Comparison of ENCODE assay signal across 9 mouse cellular contexts in genomic region chr5:139557531-139558467, GRCm38 (mm10). TPM values are rescaled to one million over a fixed set of nuclear protein-coding genes. Genes with fewer than 3 reads are reported as not detected.
DNase-seq lines count a peak whose midpoint lies in the region; ATAC-seq and TF ChIP-seq lines count a peak whose summit lies in the region.
"Had no signal": no experiment of that assay in that cellular context is flagged by ENCODE, and none has a peak within 500 bp of the region (broad histone marks: within the 10 kb centered on the region; RNA-seq: fewer than 3 reads in every experiment).

No protein-coding gene starts in this region.

- intact Hi-C loops in left cerebral cortex, postnatal 10 days (cut with DNase I): no loop called here

- H3K9ac ChIP-seq in lung, embryonic 16.5 days (ENCODE audit: low read length): no peak overlapping the region
- no peak overlapping the region for H3K9ac ChIP-seq in stomach, embryonic 16.5 days (ENCODE audit: low read length)

- H3K27me3 ChIP-seq in lung, embryonic 16.5 days (ENCODE audit: control insufficient read depth, insufficient read depth, low read depth, low read length): peaks cover 85% of the 10 kb centered on the region
- H3K27me3 ChIP-seq in forebrain, embryonic 10.5 days (ENCODE audit: poor library complexity, severe bottlenecking): peaks cover 100% of the 10 kb centered on the region
- peaks cover 99% of the 10 kb centered on the region for H3K27me3 ChIP-seq in limb, embryonic 10.5 days (ENCODE audit: low read depth, poor library complexity, severe bottlenecking)
- peaks cover 72% of the 10 kb centered on the region for H3K27me3 ChIP-seq in stomach, embryonic 16.5 days (ENCODE audit: control insufficient read depth, insufficient read depth, low read length)

- peaks cover 14% of the 10 kb centered on the region for H3K4me1 ChIP-seq in lung, embryonic 16.5 days (replicated peaks; ENCODE audit: control insufficient read depth, insufficient read depth, low read length)
- peaks cover 74% of the 10 kb centered on the region for H3K4me1 ChIP-seq in forebrain, embryonic 10.5 days
- peaks cover 50% of the 10 kb centered on the region for H3K4me1 ChIP-seq in limb, embryonic 10.5 days
- H3K4me1 ChIP-seq in stomach, embryonic 16.5 days (ENCODE audit: control insufficient read depth, insufficient read depth, low read length): peaks cover 18% of the 10 kb centered on the region

- no peak for DNase-seq in lung, postnatal 36 days
- DNase-seq in forebrain, embryonic 10.5 days (ENCODE audit: extremely low spot score, low spot score): no peak
- peak; percentile 63 for DNase-seq in limb, embryonic 10.5 days (ENCODE audit: low spot score)
- no peak for DNase-seq in left cerebral cortex, postnatal 10 days (ENCODE audit: extremely low spot score in 1 of 2, low spot score in 2 of 2)
- no peak for DNase-seq in natural killer cell, adult 2 months (ENCODE audit: low spot score in 2 of 2)
- DNase-seq in layer of hippocampus, adult 2 months (ENCODE audit: low spot score in 2 of 2): no peak
- DNase-seq: gastrocnemius, postnatal 25 days had no signal

- no peak for TF ChIP-seq CTCF in layer of hippocampus, adult 2 months (conservative IDR thresholded peaks at IDR 0.05)

- no peaks in the 10 kb centered on the region for H3K36me3 ChIP-seq in lung, embryonic 16.5 days (ENCODE audit: control insufficient read depth, insufficient read depth, low read length)
- no peaks in the 10 kb centered on the region for H3K36me3 ChIP-seq in forebrain, embryonic 10.5 days (replicated peaks)
- H3K36me3 ChIP-seq in limb, embryonic 10.5 days: no peaks in the 10 kb centered on the region
- no peaks in the 10 kb centered on the region for H3K36me3 ChIP-seq in stomach, embryonic 16.5 days (ENCODE audit: control insufficient read depth, insufficient read depth, low read length)

- H3K9me3 ChIP-seq in lung, embryonic 16.5 days (ENCODE audit: control insufficient read depth, low read length): no peaks in the 10 kb centered on the region
- no peaks in the 10 kb centered on the region for H3K9me3 ChIP-seq in forebrain, embryonic 10.5 days
- H3K9me3 ChIP-seq in limb, embryonic 10.5 days (replicated peaks): no peaks in the 10 kb centered on the region
- no peaks in the 10 kb centered on the region for H3K9me3 ChIP-seq in stomach, embryonic 16.5 days (replicated peaks; ENCODE audit: control insufficient read depth, low read length)

- H3K27ac ChIP-seq in lung, embryonic 16.5 days (ENCODE audit: low read length): no peak overlapping the region
- peak overlapping the region; percentile 41; the same call in 1 of the 2 replicates for H3K27ac ChIP-seq in forebrain, embryonic 10.5 days
- H3K27ac ChIP-seq in limb, embryonic 10.5 days: no peak overlapping the region
- peak overlapping the region; percentile 41; the same call in 1 of the 2 replicates for H3K27ac ChIP-seq in stomach, embryonic 16.5 days (ENCODE audit: low read length)
- H3K27ac ChIP-seq in layer of hippocampus, adult 2 months: no peak overlapping the region

- H3K4me3 ChIP-seq in lung, embryonic 16.5 days (ENCODE audit: low read length): no peak overlapping the region
- peak overlapping the region; percentile 38 for H3K4me3 ChIP-seq in forebrain, embryonic 10.5 days
- peak overlapping the region; percentile 37 for H3K4me3 ChIP-seq in limb, embryonic 10.5 days
- peak overlapping the region; percentile 11; the same call in 1 of the 2 replicates for H3K4me3 ChIP-seq in stomach, embryonic 16.5 days (replicated peaks; ENCODE audit: low read length)
- H3K4me3 ChIP-seq in layer of hippocampus, adult 2 months: no peak overlapping the region

- peak overlapping the region; percentile 33 for H3K4me2 ChIP-seq in lung, embryonic 16.5 days (ENCODE audit: low read depth, low read length)
- H3K4me2 ChIP-seq in stomach, embryonic 16.5 days (ENCODE audit: low read depth, low read length): peak overlapping the region; percentile 36; the same call in 1 of the 2 replicates

- peak; percentile 60 for ATAC-seq in lung, embryonic 16.5 days (ENCODE audit: low read depth)
- ATAC-seq in stomach, embryonic 16.5 days (ENCODE audit: insufficient read depth, low FRiP score): peak; percentile 41

- 1% methylated on average over 43 of the region's 43 CpGs for WGBS in lung, embryonic 16.5 days
- WGBS in forebrain, embryonic 10.5 days: 1% methylated on average over 43 of the region's 43 CpGs
- WGBS in limb, embryonic 10.5 days: 2% methylated on average over 43 of the region's 43 CpGs
- 3% methylated on average over 43 of the region's 43 CpGs for WGBS in stomach, embryonic 16.5 days

RNA-seq across cellular contexts. Expression of gene Uncx, which starts 14.5 kb away (rescaled TPM):
- polyA plus RNA-seq in lung, embryonic 16.5 days (2015; fragmentation: Nextera tagmentation; extraction: Ambion mirVana): 0.08 TPM in 1 of 2 replicates, not detected in the other
- 7.7 and 9.4 TPM in 2 replicates for polyA plus RNA-seq in forebrain, embryonic 10.5 days (2016; fragmentation: Nextera tagmentation; extraction: Ambion mirVana)
- 0.50 and 1.1 TPM in 2 replicates for polyA plus RNA-seq in limb, embryonic 10.5 days (2016; fragmentation: Nextera tagmentation; extraction: Ambion mirVana)
- polyA plus RNA-seq in stomach, embryonic 16.5 days (2015; fragmentation: Nextera tagmentation; extraction: Ambion mirVana): not detected in 2 replicates
- under 1 TPM in 1 of 2 experiments, not detected in 1; 0.21 TPM for total RNA-seq in left cerebral cortex, postnatal 10 days (2021)
- total RNA-seq in layer of hippocampus, adult 2 months (2021): not detected
- total RNA-seq: gastrocnemius, postnatal 25 days had no signal

Comparison
In these comparisons a context has a peak if more than half of its experiments do, and no peak if none do; other contexts are left out.
1. H3K27ac ChIP-seq: peak in forebrain, embryonic 10.5 days (single experiment) and stomach, embryonic 16.5 days (single experiment); none in lung, embryonic 16.5 days (single experiment), limb, embryonic 10.5 days (single experiment) and layer of hippocampus, adult 2 months (single experiment).
2. H3K4me3 ChIP-seq: peak in forebrain, embryonic 10.5 days (single experiment), limb, embryonic 10.5 days (single experiment) and stomach, embryonic 16.5 days (single experiment); none in lung, embryonic 16.5 days (single experiment) and layer of hippocampus, adult 2 months (single experiment).